Mouse (Mus musculus) embryonic stem cell, embryonic (primary cell): ENCODE results near the gene Gm20696.

Experiments used
- CTCF ChIA-PET, 4 experiments: fragments of 300-600 bp in 2 of 4; fragments of 350-600 bp in 2 of 4; sonication (Branson Sonifier 250); formaldehyde crosslinking; loops; one replicate each; lab custom pipeline; 2022; ENCODE audit warnings: inconsistent platforms in 2 of 4; lab: Charles Lee
- POLR2A ChIA-PET, 4 experiments: fragments of 300-600 bp in 2 of 4; fragments of 350-600 bp in 2 of 4; sonication (Branson Sonifier 250); formaldehyde crosslinking; loops; one replicate each; lab custom pipeline; 2022; ENCODE audit warnings: antibody characterized with exemption in 4 of 4, inconsistent platforms in 1 of 4; lab: Charles Lee

Gene Gm20696

DNA sequence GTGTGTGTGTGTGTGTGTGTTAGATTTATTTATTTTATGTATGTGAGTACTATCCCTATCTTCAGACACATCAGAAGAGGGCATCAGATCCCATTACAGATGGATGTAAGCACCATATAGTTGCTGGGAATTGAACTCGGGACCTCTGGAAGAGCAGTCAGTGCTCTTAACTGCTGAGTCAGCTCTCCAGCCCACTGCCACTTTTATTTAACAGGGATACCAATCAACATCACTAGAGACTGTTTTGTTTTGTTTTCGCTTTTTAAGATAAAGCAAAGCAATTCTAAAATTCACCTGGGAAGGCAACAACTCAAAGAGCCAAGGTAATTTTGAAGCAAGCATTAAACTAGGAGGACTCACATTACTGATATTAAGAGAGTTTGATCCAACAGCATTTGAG is 120.2 kb downstream of the Gm20696 start:
- POLR2A ChIA-PET, result no interaction called here
- CTCF ChIA-PET, result no interaction called here

DNA sequence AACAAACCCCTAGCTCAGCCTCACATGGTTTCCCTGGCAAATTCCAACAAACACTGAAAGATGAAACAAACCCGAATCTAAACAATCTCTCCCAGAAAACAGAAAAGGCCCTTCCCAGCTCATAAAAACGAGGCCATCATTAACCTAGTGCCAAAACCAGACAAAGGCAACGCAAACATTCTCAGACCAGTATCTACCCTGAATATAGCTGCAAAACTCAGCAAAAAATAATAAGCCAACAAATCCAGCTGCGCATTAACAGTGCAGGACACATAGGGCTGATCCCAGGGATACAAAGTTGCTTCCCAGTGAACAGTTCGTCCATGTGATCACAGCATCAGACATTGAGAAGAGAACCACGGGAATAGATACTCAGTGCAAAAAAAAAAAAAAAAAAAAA is 121.2 kb downstream of the Gm20696 start:
- ChIA-PET CTCF (no interaction called here), POLR2A (no interaction called here)

DNA sequence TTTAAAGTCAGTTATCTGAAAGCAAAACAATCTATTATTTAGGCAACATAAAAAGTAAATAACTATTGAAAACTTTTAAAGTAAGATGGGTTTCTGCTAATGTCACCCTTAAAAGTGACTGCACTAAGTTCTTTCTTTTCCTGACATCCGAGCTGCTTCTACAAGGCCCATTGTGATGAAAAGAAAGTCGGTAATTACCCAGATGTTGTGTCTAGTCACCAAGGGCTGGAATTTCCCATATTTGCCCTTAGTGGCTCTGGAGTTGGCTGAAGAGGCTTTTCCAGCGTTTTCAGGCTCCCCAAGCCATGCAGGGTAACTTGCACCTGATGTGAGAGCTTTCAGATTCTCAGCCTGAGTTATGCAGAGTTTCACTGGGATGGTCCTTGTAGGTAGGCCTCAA is 125.5 kb downstream of the Gm20696 start:
- ChIA-PET POLR2A (interaction anchor here in 3 of 4 experiments (0.6 to 1.9 kb wide), 5 partner anchors 8 to 19 kb away, joined by 3 to 9 read pairs (median 5); no protein-coding TSS in a partner anchor), CTCF (interaction anchor here in 1 of 4 experiments (0.6 kb wide), 1 partner anchor 487 kb away, joined by 4 read pairs; no protein-coding TSS in a partner anchor)

DNA sequence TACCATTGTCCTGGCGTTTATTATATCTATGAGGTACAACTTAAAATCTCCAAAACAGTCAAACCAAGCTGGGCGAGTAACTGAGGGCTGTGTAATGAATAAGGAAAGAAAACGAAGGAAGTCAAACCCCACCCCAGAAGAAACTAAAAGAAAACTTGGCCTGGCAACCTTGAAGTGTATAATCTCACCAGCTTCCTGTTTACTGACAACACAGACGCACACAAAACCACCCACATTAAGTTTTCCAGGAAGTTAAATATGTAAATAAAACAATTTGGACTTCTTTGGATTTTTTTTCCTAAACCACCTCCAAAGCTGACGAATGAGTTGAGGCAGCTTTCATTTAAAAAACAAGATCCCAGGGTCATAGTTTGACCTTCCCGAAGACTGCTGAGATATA is 125.9 kb downstream of the Gm20696 start:
- ChIA-PET POLR2A (interaction anchor here in 3 of 4 experiments (0.6 to 1.9 kb wide), 5 partner anchors 9 to 19 kb away, joined by 3 to 9 read pairs (median 5); no protein-coding TSS in a partner anchor), CTCF (interaction anchor here in 1 of 4 experiments (0.6 kb wide), 1 partner anchor 488 kb away, joined by 4 read pairs; no protein-coding TSS in a partner anchor)

DNA sequence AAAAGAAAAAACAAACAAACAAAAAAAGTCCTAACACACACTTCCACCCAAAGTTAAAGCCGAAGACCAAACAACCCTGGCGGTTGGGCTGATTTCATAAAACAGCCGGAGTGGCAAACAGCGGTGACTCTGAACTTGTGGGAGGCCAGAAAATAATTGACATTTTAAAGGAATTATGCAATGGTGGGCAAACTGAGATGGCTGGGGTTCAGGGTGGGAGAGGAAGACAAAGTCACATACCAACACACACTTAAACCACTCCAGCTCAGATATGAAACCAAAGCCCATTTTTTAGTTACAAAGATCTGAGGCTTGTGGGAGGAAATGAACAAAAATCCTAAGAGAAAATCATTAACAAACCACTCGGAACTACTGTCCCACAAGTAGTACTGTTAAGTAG is 126.5 kb downstream of the Gm20696 start:
- POLR2A ChIA-PET, result interaction anchor here in 1 of 4 experiments (1.3 to 1.9 kb wide), 2 partner anchors 9 to 17 kb away, joined by 5 to 9 read pairs; no protein-coding TSS in a partner anchor
- CTCF ChIA-PET, result no interaction called here

DNA sequence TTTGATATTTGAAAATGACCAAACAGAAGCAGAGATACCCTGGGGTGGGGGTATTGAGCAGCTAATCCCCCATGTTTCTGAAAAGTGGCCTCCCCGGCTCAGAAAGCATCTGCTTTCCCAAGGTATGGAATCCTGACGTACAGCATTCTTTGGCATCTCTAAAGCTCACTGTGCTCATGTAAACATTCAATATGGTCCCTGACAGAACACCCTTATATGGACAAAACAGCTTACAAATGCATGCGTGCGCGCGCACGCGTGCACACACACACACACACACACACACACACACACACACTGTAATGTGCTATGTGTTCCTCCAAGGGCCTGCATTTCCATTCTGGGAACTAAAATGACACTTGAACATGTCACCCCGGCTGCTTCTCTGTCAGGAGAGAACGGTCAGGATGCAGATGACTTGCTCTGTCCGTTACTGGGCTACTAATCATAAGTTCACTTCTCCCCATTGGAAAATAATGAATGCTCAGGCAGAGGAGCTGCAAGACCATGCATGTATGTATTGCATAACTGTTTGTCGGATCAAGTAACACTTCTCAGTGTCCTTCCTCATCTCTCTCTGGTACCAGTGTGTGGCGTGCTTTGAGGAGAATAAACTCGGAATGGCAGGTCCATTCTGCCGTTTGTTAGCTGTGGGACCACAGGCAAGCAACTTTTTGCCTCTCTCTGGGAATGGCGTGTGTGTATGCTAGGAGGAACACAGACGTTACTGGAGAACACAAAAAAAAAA is 128.2 kb downstream of the Gm20696 start:
- POLR2A ChIA-PET, result no interaction called here
- CTCF ChIA-PET, result interaction anchor here in 3 of 4 experiments (0.6 to 1.1 kb wide), 3 partner anchors 13 to 1011 kb away, joined by 3 to 4 read pairs (median 3); no protein-coding TSS in a partner anchor

DNA sequence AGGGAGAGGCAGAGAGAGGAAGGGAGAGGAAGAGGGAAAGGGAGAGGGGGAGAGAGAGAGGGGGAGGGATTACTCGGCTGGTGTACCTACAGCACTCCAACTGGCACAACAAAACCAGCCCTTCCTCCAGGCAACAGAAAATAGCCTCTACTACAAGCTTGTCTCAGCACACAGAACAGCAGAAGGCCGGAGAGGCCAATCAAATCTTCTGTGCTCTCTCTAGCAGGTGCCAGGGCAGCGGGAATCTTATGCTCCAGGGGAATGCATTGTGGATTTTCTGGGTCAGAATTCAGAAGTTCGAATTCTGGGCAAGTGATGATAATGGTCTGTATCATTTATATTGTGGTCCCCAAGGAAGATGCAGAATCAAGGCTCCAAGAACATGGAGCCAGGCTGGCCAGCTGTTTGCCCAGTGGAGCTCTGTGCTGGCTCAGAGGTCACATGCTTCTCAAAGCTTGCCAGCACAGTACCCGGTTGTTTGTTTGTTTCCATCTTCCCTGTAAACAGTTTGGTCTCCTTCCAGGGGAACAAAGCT is 132.3 kb downstream of the Gm20696 start:
- CTCF ChIA-PET, result no interaction called here
- POLR2A ChIA-PET, result no interaction called here

DNA sequence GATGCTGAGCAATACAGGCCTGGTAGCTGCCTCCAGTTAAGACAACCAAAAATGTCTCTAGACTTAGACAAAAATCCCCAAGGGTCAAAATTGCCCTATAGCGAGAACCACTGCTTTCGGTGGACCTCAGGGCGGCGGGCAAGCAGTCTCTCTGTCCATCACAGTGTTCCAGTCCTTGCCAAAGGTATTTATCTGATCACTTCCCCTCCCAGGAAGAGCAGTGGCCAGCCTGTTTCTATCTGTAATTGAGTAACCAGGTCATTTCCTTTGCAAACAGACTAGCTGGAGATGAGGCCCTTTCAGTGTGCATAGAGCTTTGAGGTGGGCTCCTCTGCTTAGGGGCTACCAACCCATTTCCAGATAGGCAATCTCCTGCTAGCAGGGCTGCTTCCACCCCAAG is 134.1 kb downstream of the Gm20696 start:
- ChIA-PET POLR2A (no interaction called here), CTCF (no interaction called here)

DNA sequence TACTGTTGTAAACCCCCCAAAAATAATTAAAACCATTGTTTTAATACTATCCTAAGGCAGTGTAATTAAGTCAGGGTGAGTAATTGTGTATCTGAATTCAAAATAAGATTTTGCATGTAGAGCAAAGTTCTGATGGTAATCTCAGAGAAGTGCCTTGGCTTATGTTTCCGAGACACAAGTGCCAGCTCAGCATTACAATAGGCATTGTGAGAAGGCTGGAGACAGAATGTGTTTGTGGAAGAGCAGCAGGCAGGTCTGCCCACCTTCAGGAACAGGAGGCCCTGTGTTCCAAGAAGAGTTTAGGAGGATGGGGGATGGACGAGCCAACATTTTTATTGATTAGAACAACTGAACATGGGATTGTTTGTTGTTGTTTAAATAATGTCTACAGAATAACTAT is 137.6 kb downstream of the Gm20696 start:
- ChIA-PET CTCF (interaction anchor here in 1 of 4 experiments (0.6 kb wide), 1 partner anchor 206 kb away, joined by 4 read pairs; no protein-coding TSS in a partner anchor), POLR2A (interaction anchor here in 2 of 4 experiments (0.6 to 0.7 kb wide), 4 partner anchors 12 to 586 kb away, joined by 6 to 9 read pairs (median 6); no protein-coding TSS in a partner anchor)

DNA sequence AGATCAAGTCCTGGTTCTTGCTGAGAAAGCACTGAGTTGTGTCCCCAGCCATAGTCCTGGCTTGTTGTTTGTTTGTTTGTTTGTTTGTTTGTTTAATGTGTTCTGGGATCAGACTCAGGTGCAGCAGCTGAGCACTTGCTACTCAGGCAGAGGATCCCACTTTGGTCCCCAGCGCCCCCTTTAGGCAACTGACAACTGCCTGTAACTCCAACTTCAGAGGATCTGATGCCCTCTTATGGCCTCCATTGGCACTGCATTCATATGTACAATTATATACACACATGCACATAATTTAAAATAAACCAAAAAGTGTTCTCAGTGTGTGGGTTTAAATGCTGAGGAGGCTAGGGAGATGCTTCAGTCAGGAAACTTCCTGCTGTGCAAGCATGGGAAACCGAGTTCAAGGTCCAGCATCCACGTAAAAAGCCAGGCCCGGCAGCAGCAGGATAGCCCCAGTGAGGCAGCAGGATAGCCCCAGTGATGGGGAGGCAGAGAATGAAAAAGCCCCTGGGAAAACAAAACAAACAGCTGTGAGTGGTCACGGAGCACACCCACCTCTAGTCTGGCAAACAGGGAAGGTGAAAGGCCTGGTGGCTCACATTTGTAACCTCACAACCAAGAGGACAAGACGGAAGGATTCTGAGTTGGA is 139.0 kb downstream of the Gm20696 start:
- CTCF ChIA-PET, result interaction anchor here in 1 of 4 experiments (0.6 kb wide), 1 partner anchor 114 kb away, joined by 3 read pairs; no protein-coding TSS in a partner anchor
- POLR2A ChIA-PET, result interaction anchor here in 1 of 4 experiments (0.6 kb wide), 1 partner anchor 51 kb away, joined by 3 read pairs; no protein-coding TSS in a partner anchor

DNA sequence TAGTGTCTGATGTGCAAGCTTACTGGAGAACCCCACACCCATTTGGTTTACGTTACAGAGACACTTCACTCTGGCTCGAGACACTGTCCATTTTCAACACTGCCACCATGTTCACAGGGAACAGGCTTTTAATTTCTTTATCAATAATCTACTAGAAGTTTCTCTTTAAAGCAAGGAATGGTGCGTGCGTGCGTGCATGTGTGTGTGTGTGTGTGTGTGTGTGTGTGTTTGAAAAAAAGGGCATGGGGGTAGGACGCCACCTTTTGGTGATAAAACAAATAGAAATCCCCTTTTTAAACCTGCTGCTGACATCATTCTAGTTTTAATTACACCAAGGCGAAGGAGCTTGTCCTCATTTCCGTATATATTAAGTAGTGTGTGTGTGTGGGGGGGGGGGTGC is 141.2 kb downstream of the Gm20696 start:
- POLR2A ChIA-PET, result no interaction called here
- CTCF ChIA-PET, result interaction anchor here (0.5 to 1.5 kb wide), 12 partner anchors 10 to 1503 kb away, joined by 3 to 11 read pairs (median 3); no protein-coding TSS in a partner anchor

DNA sequence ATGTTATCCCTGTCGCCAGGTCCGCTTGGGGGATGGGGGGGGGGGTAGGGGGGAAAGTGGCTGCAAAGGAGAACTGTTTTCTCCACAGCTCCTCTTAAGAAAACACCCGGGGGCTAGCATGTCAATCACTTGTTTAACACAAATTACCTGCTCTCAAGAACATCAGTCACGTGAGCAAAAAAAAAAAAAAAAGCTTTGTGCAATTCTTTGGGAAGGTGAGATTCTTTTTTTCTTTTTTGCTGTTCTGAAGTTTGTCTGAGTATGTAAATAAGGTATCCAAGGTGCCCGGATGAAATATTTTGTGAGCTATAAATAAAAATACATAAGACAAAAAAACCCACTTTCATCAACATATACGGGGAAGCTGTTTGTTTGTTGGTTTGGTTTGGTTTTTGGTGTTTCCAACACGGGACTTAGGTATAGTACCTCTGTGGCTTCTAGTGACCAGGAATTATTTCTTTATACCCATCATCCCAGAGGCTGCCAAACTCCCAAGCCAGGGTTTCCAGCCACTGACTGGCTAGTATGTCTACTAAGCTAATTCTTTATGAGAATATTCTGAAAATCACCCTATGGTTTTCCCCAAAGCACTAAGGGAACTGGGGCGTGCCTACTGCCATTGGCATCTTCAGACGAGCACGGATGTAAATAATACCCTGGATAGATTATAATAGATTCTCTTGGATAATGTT is 142.8 kb downstream of the Gm20696 start:
- ChIA-PET POLR2A (interaction anchor here (0.7 to 1.9 kb wide), 12 partner anchors 11 to 558 kb away, joined by 3 to 10 read pairs (median 5); no protein-coding TSS in a partner anchor), CTCF (interaction anchor here (0.5 to 0.7 kb wide), 7 partner anchors 83 to 1518 kb away, joined by 3 to 9 read pairs (median 5); no protein-coding TSS in a partner anchor)

DNA sequence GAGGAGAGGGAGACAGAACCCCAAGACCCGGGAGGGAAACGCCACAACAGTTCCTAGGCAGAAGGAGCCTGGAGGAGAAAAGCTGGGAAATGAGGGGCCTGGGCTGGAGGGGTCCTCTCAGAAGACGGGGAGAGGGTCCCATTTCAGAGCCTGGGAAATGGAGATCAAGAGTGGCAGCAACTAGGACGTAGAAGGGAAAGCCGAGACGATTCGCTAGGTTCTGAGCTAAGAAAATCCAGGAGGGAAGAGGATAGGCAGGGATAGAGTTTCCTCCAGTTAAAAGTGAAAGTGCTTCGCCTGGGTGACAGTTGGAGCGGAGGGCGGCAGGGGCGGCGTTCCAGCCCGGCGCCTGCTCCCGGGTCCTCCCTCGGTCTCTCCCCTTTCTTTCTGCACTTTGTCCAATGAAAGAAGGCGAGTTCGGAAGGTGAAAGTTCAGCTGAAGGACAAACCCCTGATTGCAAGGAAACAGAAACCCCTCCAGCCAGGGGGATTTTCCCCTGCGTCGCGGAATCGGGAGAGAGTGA is 143.4 kb downstream of the Gm20696 start:
- CTCF ChIA-PET, result interaction anchor here (0.5 to 0.7 kb wide), 5 partner anchors 119 to 547 kb away, joined by 3 to 7 read pairs (median 4); no protein-coding TSS in a partner anchor
- POLR2A ChIA-PET, result interaction anchor here in 2 of 4 experiments (0.6 to 1.9 kb wide), 8 partner anchors 13 to 1103 kb away, joined by 3 to 10 read pairs (median 4); no protein-coding TSS in a partner anchor

DNA sequence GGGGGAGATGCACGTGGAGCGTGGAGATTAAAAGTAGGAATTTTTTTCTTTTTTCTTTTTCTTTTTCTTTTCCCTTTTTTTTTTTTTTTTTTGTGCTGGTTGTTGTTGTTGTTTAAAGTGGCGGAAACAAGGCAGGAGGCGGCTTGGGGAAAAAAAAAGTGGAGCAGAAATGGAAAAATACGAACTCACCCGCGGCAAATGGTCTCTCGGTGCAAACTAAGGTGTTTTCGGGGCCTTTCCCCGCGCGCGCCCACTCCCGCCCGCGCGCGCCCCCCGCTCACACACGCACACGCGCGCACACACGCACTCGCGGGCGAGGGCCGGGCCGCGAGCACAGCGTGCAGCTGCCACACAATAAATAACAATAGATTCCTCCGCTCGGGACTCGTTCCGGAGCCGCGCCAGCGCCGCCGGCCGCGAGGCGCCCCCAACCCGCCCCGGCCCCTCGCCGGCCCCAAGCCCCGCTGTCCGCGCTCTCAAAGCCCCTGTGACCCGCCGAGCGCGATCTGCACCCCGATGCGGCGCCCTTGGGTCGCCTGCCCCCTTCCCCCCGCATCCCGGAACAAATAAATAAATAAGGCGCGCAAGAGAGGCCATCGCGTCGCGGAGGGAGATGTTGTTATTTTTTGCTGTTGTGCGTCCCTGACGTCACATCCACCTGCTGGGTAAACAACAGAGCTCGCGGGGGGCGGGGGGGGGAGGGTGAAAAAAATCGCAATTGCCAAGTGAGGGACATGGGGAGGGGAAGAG is 144.1 kb downstream of the Gm20696 start, which contains the start of gene Foxp1:
Foxp1 (minus strand) TSS at position 363 of the 750 bp plus-strand sequence.
- POLR2A ChIA-PET, result interaction anchor here (0.6 to 1.9 kb wide), 10 partner anchors 13 to 1102 kb away, joined by 3 to 10 read pairs (median 3); no protein-coding TSS in a partner anchor
- CTCF ChIA-PET, result interaction anchor here in 2 of 4 experiments (0.5 to 0.7 kb wide), 2 partner anchors 490 to 546 kb away, joined by 3 to 4 read pairs; no protein-coding TSS in a partner anchor

DNA sequence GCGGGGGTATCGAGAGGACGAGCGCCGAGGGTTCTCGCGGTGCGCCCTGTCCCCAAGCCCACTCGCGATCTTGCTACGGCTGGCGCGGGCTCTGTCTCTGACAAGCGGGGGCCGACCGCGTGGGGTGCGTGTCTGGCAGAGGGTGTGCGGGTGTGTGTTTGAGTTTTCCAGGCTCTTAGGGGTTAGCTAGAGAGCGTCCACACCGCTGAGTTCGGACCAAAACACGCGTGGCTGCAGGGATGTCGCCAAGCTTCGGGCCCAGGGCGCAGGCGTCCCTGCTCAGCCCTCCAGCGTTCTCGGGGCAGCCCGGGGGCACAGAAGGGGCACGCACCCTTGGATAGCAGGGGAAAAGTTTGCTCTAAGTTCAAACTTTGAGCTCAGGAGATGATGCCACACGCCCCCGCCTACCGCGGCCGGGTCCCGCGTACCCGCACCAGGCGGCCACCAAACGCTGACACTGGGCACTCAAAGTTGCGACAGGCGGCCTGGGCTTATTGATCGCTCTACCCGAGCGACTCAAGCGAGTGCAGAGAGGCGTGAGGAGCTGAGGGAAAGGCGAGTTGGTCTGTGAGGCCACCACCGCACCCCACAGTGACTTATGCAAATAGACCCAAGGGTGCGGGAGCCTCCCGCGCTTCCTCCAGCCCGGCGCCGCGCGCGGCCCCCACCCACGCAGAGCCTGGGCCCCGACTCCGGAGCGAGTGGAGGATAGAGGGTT is 144.8 kb downstream of the Gm20696 start:
- POLR2A ChIA-PET, result interaction anchor here (0.6 to 1.9 kb wide), 10 partner anchors 11 to 856 kb away, joined by 3 to 10 read pairs (median 3); no protein-coding TSS in a partner anchor
- CTCF ChIA-PET, result interaction anchor here in 1 of 4 experiments (0.5 to 0.6 kb wide), 2 partner anchors 141 to 390 kb away, joined by 3 to 6 read pairs; no protein-coding TSS in a partner anchor

DNA sequence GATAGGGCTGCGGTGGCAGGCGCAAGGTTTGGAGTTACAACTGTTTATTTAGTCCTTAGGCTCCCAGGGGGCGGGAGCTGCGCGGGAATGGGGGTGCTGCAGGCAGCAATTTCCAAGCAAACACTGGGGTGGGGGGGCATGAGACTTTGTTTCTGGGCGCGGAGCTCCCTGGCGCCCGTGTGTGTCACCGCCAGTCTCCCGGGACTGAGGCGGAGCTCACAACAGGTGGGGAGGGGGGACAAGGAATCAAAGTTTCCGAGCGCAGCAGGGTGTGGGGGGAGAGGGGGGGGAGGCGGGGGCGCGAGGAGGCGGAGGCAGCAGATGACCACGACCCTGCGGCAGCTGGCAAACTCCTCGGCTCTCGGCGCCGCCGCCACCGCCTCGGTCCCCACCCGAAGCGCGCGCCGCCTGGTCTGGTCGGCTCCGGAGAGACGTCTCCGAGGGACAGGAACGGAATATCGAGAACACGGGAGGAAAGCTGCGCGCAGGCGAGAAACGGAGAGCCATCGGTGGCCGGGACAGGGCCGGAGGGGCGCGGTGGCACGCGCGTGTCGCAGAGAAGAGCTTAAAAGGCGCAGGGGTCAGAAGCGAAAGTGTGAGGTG is 145.5 kb downstream of the Gm20696 start:
- ChIA-PET CTCF (interaction anchor here in 2 of 4 experiments (0.5 to 0.6 kb wide), 4 partner anchors 54 to 389 kb away, joined by 3 to 6 read pairs (median 4); no protein-coding TSS in a partner anchor), POLR2A (interaction anchor here (0.6 to 1.5 kb wide), 9 partner anchors 10 to 988 kb away, joined by 3 to 4 read pairs (median 3); no protein-coding TSS in a partner anchor)
